Mouse (Mus musculus): ENCODE results near the gene Ltn1. TPM values are rescaled to one million over a fixed set of nuclear protein-coding genes. Genes with fewer than 3 reads are reported as not detected.

Gene Ltn1
- polyA plus RNA-seq, 1 experiment from 2014 or later, result 35.1 TPM

DNA sequence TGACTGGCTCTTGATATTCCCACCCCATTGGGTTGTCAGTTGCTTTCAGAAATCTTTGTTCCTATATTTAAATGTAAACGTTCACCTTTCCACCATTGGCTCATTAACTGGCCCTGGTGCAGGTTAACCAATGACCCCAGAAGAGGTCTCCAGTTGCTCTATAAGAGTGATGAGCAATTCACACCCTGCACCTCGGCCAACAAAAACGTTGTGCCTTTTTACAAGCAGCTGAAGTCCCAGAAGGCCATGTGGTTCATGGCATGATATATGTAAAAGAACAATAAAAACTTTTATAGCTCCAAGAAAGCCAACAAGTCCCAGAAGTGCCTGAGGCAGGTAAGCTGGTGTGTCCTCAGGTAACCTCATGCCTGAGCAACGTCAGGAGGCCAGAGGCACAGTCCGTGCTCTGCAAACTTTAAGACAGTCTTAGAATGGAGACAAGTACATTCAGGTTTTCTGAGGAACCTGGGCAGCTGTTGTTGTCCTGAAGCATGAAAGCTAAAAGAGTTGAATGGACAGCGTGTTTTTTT is 91.3 kb downstream of the Ltn1 start:
- no peaks in the 10 kb centered on the region for H3K9me3 ChIP-seq (ENCODE audit: low read depth, low read length)
- DNase-seq (no peak), ATAC-seq (ENCODE audit: insufficient read depth) (no peak)
- 72% methylated on average over 6 of the region's 6 CpGs for WGBS
- no peaks in the 10 kb centered on the region for H3K36me3 ChIP-seq (ENCODE audit: insufficient read depth)
- no peak overlapping the region for H3K4me3 ChIP-seq (ENCODE audit: low read depth, low read length)
- TF ChIP-seq CTCF (IDR thresholded peaks at IDR 0.05; ENCODE audit: low read depth), result no peak
- H3K27ac ChIP-seq (ENCODE audit: low read depth), result no peak overlapping the region
- H3K4me1 ChIP-seq (ENCODE audit: insufficient read depth), result no peaks in the 10 kb centered on the region
- H3K9ac ChIP-seq, result no peak overlapping the region
- H3K4me2 ChIP-seq, result no peak overlapping the region
- no peaks in the 10 kb centered on the region for H3K27me3 ChIP-seq (ENCODE audit: insufficient read depth, low read length)

DNA sequence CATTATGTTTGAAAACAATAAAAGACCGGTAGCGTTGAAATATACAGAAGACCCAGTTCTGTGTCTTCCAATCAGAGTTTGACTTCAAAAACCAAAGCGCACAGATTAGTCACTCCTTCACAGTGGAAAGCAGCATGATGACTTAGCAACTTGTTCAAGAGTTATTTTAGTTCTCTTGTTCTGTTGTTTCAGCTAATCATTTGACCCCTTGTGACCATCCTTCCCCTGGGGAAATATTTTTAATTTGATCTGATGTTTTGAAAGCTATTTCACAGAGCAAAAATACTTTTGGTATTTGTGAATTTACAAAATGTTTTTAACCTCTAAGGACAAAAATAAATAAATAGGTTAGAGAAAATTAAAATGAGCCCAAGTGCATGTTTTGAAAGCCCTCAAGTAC is 97.7 kb downstream of the Ltn1 start:
- no peak overlapping the region for H3K4me3 ChIP-seq (ENCODE audit: low read depth, low read length)
- WGBS, result 92% methylated on average over 3 of the region's 3 CpGs

DNA sequence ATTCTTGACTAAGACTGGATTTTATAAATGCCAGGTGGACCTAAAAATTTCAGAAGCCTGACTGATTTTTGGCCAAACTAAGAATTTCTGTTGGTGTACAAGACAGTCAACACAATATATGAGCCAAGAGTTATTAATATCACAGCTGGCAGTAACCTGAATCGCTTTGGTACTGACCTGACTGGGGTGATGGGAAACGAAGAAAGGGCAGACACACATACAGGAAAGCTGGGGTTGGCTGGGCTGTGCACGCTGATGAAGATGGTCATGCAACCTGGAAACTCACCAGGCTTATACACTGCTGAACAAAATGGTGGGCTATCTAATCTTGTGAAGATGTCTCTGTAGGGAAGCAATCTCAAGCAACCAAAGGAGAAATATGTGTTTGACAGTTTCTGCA is 102.4 kb downstream of the Ltn1 start:
- ATAC-seq (ENCODE audit: insufficient read depth), result no peak
- Histone ChIP-seq H3K9ac (no peak overlapping the region), H3K36me3 (ENCODE audit: insufficient read depth) (no peaks in the 10 kb centered on the region), H3K9me3 (ENCODE audit: low read depth, low read length) (no peaks in the 10 kb centered on the region), H3K27me3 (ENCODE audit: insufficient read depth, low read length) (no peaks in the 10 kb centered on the region), H3K27ac (ENCODE audit: low read depth) (no peak overlapping the region), H3K4me2 (no peak overlapping the region), H3K4me1 (ENCODE audit: insufficient read depth) (no peaks in the 10 kb centered on the region), H3K4me3 (ENCODE audit: low read depth, low read length) (no peak overlapping the region)
- no peak for DNase-seq
- 82% methylated on average over 3 of the region's 3 CpGs for WGBS
- no peak for TF ChIP-seq CTCF (IDR thresholded peaks at IDR 0.05; ENCODE audit: low read depth)

More for the DNA sequence above, 97.7 kb downstream of the Ltn1 start:
- Histone ChIP-seq H3K9ac (no peak overlapping the region), H3K36me3 (ENCODE audit: insufficient read depth) (no peaks in the 10 kb centered on the region), H3K27me3 (ENCODE audit: insufficient read depth, low read length) (no peaks in the 10 kb centered on the region), H3K27ac (ENCODE audit: low read depth) (no peak overlapping the region), H3K4me1 (ENCODE audit: insufficient read depth) (no peaks in the 10 kb centered on the region), H3K9me3 (ENCODE audit: low read depth, low read length) (no peaks in the 10 kb centered on the region), H3K4me2 (no peak overlapping the region)
- no peak for ATAC-seq (ENCODE audit: insufficient read depth)
- DNase-seq, result no peak
- no peak for TF ChIP-seq CTCF (IDR thresholded peaks at IDR 0.05; ENCODE audit: low read depth)

Other genes with a start within 250 kb of the Ltn1 start
- 27.1 and 27.5 TPM in 2 replicates for gene N6amt1, start 78.4 kb downstream of the Ltn1 start, polyA plus RNA-seq (2014; fragmentation: Nextera tagmentation; extraction: Ambion mirVana)
- 10.8 and 11.4 TPM in 2 replicates for gene Rwdd2b, start 8.0 kb upstream of the Ltn1 start, polyA plus RNA-seq (2014; fragmentation: Nextera tagmentation; extraction: Ambion mirVana)
- 46.0 and 51.9 TPM in 2 replicates for gene Usp16, start 22.1 kb upstream of the Ltn1 start, polyA plus RNA-seq (2014; fragmentation: Nextera tagmentation; extraction: Ambion mirVana)
- 474 and 481 TPM in 2 replicates for gene Cct8, start 63.3 kb upstream of the Ltn1 start, polyA plus RNA-seq (2014; fragmentation: Nextera tagmentation; extraction: Ambion mirVana)
- 0.21 and 0.32 TPM in 2 replicates for gene Map3k7cl, start 120.7 kb upstream of the Ltn1 start, polyA plus RNA-seq (2014; fragmentation: Nextera tagmentation; extraction: Ambion mirVana)